ENCODE assay signal across 8 mouse cellular contexts in the genomic region with DNA sequence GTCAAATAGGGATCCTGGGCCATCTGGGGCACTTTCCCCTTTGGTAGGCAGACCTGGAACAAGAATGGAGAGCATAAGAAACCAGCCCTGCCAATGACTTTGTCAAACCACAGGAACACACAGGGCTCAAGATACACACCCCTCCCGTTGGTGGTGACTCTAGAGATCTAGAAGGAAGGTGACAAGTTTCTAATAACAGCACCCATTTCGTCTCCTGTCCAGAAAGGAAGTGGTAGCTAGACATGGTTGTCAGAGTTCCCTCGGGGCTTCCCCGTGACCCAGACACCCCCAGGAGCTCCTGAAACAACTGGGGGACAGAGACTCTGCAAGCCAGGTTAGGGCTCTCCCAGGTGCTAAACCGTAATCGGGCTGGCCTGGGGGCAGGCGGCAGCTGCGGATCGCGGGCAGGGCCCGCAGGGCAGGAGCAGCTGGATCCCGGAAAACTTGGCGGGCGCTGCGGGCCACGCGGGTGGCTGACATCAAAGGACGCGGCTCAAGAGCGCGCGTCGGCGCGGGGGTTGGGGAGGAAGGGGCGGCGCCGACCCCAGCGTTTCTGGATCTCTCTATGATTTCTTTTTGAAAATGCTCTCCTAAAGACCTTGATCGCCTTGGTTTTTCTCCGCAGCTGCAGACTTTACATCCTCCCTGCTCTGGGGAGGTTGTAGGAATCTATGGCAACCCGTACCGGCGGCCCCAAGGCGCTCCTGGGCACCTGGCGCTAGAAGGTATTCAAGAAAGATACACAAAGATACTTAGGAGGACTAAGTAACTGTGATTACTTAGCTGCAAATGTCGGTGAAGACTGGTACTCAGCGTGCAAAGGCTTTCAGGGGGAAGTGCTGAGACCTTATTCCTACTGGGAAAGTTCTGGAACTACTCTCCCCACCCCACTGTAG.
DNase-seq lines count a peak whose midpoint lies in the region; TF ChIP-seq lines count a peak whose summit lies in the region.
"Had no signal": no experiment of that assay in that cellular context is flagged by ENCODE, and none has a peak within 500 bp of the region (broad histone marks: within the 10 kb centered on the region; RNA-seq: fewer than 3 reads in every experiment).

No protein-coding gene starts in this region.

- no peak overlapping the region for H3K9ac ChIP-seq in liver, adult 2 months (ENCODE audit: low read depth, low read length)

- no peaks in the 10 kb centered on the region for H3K4me1 ChIP-seq in liver, adult 2 months (ENCODE audit: control insufficient read depth, insufficient read depth, low read length)

- no peaks in the 10 kb centered on the region for H3K36me3 ChIP-seq in liver, adult 2 months (ENCODE audit: control insufficient read depth, insufficient read depth, low read length)

- no peak overlapping the region for H3K27ac ChIP-seq in liver, adult 2 months (replicated peaks; ENCODE audit: insufficient read depth, low read depth, low read length)

- TF ChIP-seq CTCF in liver, adult 2 months (IDR thresholded peaks at IDR 0.05; ENCODE audit: low read depth, low read length): no peak

- peak overlapping the region; percentile 14; the same call in 1 of the 2 replicates for H3K4me3 ChIP-seq in liver, adult 2 months (ENCODE audit: insufficient read depth, low read depth, low read length)
- H3K4me3 ChIP-seq: erythroblast, embryonic 14.5 days had no signal

- DNase-seq in right cerebral cortex, postnatal 10 days (ENCODE audit: low spot score in 2 of 2): peak; percentile 23 to 28
- no peak for DNase-seq in right cerebral cortex, postnatal 36 days (ENCODE audit: low spot score in 2 of 2)
- peak; percentile 70 for DNase-seq in embryo, embryonic 11 days
- peak; percentile 18 to 27 for DNase-seq in heart, postnatal 10 days
- no peak for DNase-seq in liver, adult 2 months (ENCODE audit: extremely low read depth, low read depth, low spot score)
- peak; percentile 58 for DNase-seq in neural tube, embryonic 10.5 days (ENCODE audit: extremely low spot score, low spot score)
- DNase-seq in urinary bladder, adult 18-20 months (ENCODE audit: low spot score in 2 of 2): no peak

- 0 out of 2 replicates have a peak, but pooled peaks cover 4% of the 10 kb centered on the region for H3K27me3 ChIP-seq in liver, adult 2 months (ENCODE audit: control insufficient read depth, insufficient read depth, low read length)

- H3K79me2 ChIP-seq in liver, adult 2 months (ENCODE audit: control insufficient read depth, insufficient read depth, low read length): no peaks in the 10 kb centered on the region

- WGBS in liver, adult 2 months: 4% methylated on average over 38 of the region's 38 CpGs

- no peak for TF ChIP-seq POLR2A in liver, adult 2 months (IDR thresholded peaks at IDR 0.05; ENCODE audit: extremely low read depth, insufficient read depth, low read length)

- intact Hi-C loops in heart, postnatal 10 days (cut with DNase I): no loop called here

Comparison
In these comparisons a context has a peak if more than half of its experiments do, and no peak if none do; other contexts are left out.
1. DNase-seq: peak in right cerebral cortex, postnatal 10 days (2 of 2), embryo, embryonic 11 days (single experiment), heart, postnatal 10 days (2 of 2) and neural tube, embryonic 10.5 days (single experiment); none in right cerebral cortex, postnatal 36 days (0 of 2), liver, adult 2 months (single experiment) and urinary bladder, adult 18-20 months (0 of 2).